Mouse (Mus musculus) central nervous system, embryonic 11.5 days (tissue): ENCODE results near the gene Znhit2. TPM values are rescaled to one million over a fixed set of nuclear protein-coding genes. Genes with fewer than 3 reads are reported as not detected.

Source experiments
- polyA plus RNA-seq: library from polyadenylated mRNA; depleted of rRNA; stranded (reverse); fragments of >200 nt; gene quantifications from 2 replicates; pipeline ENCODE4 v1.2.3, GENCODE M21; 2012; rRNA removed

The Znhit2 gene
- 27.7 and 31.3 TPM in 2 replicates for polyA plus RNA-seq

GRCm38 (mm10) chr19:6061021-6061533, at the start of gene Znhit2:
Gene Znhit2 (plus strand): TSS chr19:6061192.

GRCm38 (mm10) chr19:6015511-6016315, 45.3 kb upstream of the Znhit2 start, which contains the start of gene Capn1:
Gene Capn1 (minus strand): TSS chr19:6015897.

GRCm38 (mm10) chr19:6046294-6047153, 14.5 kb upstream of the Znhit2 start, which contains the start of gene Syvn1:
Gene Syvn1 (plus strand): TSS chr19:6046576.

DNA sequence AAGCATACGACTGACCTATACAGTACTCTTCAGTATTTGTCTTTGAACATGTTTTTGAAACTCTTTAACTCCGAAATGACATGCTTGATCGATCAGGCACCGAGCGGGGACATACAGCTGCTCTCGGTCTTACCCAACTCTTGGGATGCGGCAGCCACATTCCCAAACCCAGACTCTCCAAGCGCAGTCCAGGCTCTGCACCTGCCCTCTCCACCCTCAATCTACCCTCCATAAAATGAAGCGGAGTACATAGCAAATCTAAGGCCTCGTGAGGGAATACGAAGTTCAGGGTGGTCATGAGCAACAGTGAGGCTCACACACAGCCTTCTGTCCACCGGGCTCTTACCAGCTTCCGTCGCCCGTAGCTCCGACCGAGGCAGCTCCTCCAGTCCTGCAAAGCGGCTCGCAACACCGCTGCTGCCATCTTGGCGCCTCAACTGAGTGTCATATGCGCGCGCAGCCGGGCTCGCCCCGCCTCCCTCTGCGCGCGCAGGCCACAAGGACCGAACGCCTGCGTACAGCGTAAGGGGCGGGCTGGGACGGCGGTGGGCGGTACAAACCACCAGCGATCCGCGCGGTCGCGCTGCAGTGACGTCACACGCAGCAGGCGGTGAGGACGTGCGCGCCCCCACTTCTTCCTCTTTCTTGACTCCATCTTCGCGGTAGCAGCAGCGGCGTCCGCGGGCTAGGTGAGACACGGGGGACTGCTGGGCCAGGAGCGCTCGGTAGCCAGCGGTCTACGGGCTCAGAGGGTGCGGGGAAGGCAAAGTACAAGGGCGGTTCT, 3.5 kb upstream of the Znhit2 start, which contains the start of the genes Mrpl49 and Fau:
Gene Mrpl49 (minus strand): TSS at position 473 of the 784 bp plus-strand sequence.
Gene Fau (plus strand): TSS at position 532 of the 784 bp plus-strand sequence.

GRCm38 (mm10) chr19:6067724-6068415, 6.9 kb downstream of the Znhit2 start, which contains the start of gene Tm7sf2:
Gene Tm7sf2 (minus strand): TSS chr19:6068373.

GRCm38 (mm10) chr19:6076564-6077393, 15.8 kb downstream of the Znhit2 start, which contains the start of gene Vps51:
Gene Vps51 (minus strand): TSS chr19:6077231.

DNA sequence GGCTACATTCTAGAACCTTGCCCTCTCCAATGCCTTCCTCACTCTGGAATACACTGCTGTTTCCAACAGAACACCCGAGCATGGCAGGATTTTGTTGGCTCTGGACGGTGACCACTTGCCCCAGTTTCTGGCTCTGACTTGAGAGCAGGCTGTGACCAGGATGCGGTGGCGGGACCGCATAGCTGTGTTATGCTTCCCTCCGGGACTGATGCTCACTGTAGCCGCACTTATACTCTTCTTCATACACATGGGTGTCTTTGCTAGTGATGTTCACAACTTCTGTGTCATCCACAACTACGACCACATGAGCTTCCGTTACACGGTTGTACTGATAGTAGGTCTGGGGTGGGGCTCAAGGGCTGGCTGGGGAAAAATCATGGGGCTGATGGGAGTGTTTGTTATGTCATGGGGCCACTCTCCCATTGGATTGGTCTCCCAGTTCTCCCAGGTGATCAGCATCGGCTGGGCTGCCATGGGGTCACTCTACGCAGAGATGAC, 19.0 kb downstream of the Znhit2 start, which contains the start of gene Tmem262:
Gene Tmem262 (plus strand): TSS at position 51 of the 498 bp plus-strand sequence.

DNA sequence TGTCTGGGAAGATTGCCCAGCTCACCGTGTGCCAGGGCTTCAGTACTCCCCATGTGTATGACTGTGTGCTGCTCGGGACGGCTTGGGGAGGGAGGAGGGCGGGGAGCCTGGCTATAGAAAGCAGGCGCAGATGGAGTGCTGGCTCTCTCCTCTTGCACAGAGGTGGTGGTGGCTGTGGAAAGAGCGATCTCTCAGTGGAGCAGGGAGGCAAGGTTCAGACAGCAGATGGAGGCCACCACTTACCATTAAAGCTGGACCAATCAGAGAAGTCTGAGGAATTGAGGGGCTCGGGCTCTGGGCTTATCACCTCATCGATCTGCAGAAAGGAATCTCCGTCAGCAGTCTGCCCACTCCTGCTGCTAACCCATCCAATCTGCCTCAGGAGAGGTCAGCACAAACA, 21.2 kb downstream of the Znhit2 start, which contains the start of gene Gm28374:
Gene Gm28374 (minus strand): TSS at position 101 of the 400 bp plus-strand sequence.

DNA sequence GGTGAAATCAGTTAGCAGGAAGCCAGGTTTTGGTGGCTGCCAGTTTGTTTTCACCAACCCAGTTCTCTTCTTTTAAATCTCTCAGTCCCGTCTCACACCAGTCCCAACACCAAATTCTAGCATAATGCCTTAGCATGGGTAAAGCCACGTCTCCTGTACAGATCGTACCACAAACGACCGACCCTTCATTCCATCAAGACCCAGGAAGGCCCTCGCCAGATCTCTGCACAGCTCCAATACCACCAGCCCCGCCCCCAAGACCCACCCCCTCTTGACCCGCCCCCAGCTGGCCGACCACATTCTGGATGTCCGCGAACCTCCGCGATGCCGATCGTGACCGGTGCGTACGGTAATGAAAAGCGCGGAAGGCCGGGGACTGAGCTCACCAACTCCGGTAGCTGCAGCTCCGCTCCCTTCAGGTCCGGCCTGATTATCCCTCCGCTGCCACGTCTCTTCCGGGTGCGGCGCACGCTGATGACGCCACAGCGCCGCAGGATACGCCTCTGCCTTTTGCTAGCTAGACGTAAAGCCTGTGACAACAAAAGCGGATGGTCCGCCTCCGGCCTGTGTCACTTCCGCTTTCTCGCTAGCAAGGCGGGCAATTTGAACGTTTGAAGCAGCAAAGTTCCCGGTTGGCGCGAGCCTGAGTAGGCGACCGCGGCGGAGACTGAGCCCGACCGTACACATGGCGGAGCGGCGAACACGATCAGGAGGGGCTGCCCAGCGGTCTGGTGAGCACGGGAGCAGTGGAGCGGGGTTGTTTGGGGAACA, 23.7 kb downstream of the Znhit2 start, which contains the start of the genes Zfpl1 and Cdca5:
Gene Zfpl1 (minus strand): TSS at position 479 of the 771 bp plus-strand sequence.
Gene Cdca5 (plus strand): TSS at position 506 of the 771 bp plus-strand sequence.

GRCm38 (mm10) chr19:6094119-6094518, 33.1 kb downstream of the Znhit2 start, which contains the start of gene AC131692.1:
Gene AC131692.1 (plus strand): TSS chr19:6094419.

GRCm38 (mm10) chr19:6105586-6105985, 44.6 kb downstream of the Znhit2 start, which contains the start of gene Naaladl1:
Gene Naaladl1 (plus strand): TSS chr19:6105782.

Other genes starting within 250 kb of the Znhit2 start
- gene Frmd8, start 185.9 kb upstream of the Znhit2 start, polyA plus RNA-seq, result 22.2 and 23.3 TPM in 2 replicates
- gene Slc25a45, start 183.4 kb upstream of the Znhit2 start, polyA plus RNA-seq, result 2.3 and 3.2 TPM in 2 replicates
- 9.3 and 9.8 TPM in 2 replicates for gene Tigd3, start 167.0 kb upstream of the Znhit2 start, polyA plus RNA-seq
- 187 and 201 TPM in 2 replicates for gene Dpf2, start 148.2 kb upstream of the Znhit2 start, polyA plus RNA-seq
- 2.4 and 2.9 TPM in 2 replicates for gene Cdc42ep2, start 136.4 kb upstream of the Znhit2 start, polyA plus RNA-seq
- gene Pola2, start 97.0 kb upstream of the Znhit2 start, polyA plus RNA-seq, result 74.4 and 80.7 TPM in 2 replicates
- gene Slc22a20, start 75.0 kb upstream of the Znhit2 start, polyA plus RNA-seq, result not detected in 2 replicates
- gene Capn1, start 45.3 kb upstream of the Znhit2 start, polyA plus RNA-seq, result 5.6 and 7.9 TPM in 2 replicates
- gene Syvn1, start 14.6 kb upstream of the Znhit2 start, polyA plus RNA-seq, result 29.2 and 32.8 TPM in 2 replicates
- gene Mrpl49, start 3.4 kb upstream of the Znhit2 start, polyA plus RNA-seq, result 53.7 and 58.8 TPM in 2 replicates
- gene Fau, start 3.3 kb upstream of the Znhit2 start, polyA plus RNA-seq, result 1,645 and 2,151 TPM in 2 replicates
- 42.8 and 53.5 TPM in 2 replicates for gene Tm7sf2, start 7.2 kb downstream of the Znhit2 start, polyA plus RNA-seq
- 74.8 and 88.1 TPM in 2 replicates for gene Vps51, start 16.0 kb downstream of the Znhit2 start, polyA plus RNA-seq
- 0.16 and 0.39 TPM in 2 replicates for gene Tmem262, start 18.8 kb downstream of the Znhit2 start, polyA plus RNA-seq
- gene Gm28374, start 21.1 kb downstream of the Znhit2 start, polyA plus RNA-seq, result 0.67 and 1.7 TPM in 2 replicates
- gene Zfpl1, start 23.8 kb downstream of the Znhit2 start, polyA plus RNA-seq, result 47.5 and 73.8 TPM in 2 replicates
- gene Cdca5, start 23.8 kb downstream of the Znhit2 start, polyA plus RNA-seq, result 35.9 and 39.7 TPM in 2 replicates
- 1.3 and 1.6 TPM in 2 replicates for gene AC131692.1, start 33.2 kb downstream of the Znhit2 start, polyA plus RNA-seq
- gene Naaladl1, start 44.6 kb downstream of the Znhit2 start, polyA plus RNA-seq, result 2.8 and 3.9 TPM in 2 replicates
- gene Sac3d1, start 57.5 kb downstream of the Znhit2 start, polyA plus RNA-seq, result 41.9 and 69.7 TPM in 2 replicates
- gene Snx15, start 67.1 kb downstream of the Znhit2 start, polyA plus RNA-seq, result 27.4 and 36.9 TPM in 2 replicates
- not detected in 2 replicates for gene Batf2, start 79.8 kb downstream of the Znhit2 start, polyA plus RNA-seq
- 55.9 and 75.4 TPM in 2 replicates for gene Arl2, start 80.4 kb downstream of the Znhit2 start, polyA plus RNA-seq
- not detected in 2 replicates for gene Majin, start 123.2 kb downstream of the Znhit2 start, polyA plus RNA-seq
- 0.16 and 1.1 TPM in 2 replicates for gene Gpha2, start 165.2 kb downstream of the Znhit2 start, polyA plus RNA-seq
- gene Ppp2r5b, start 174.7 kb downstream of the Znhit2 start, polyA plus RNA-seq, result 35.9 and 56.4 TPM in 2 replicates
- 11.8 and 15.7 TPM in 2 replicates for gene Atg2a, start 180.5 kb downstream of the Znhit2 start, polyA plus RNA-seq
- 143 and 275 TPM in 2 replicates for gene Ehd1, start 215.5 kb downstream of the Znhit2 start, polyA plus RNA-seq
- 6.8 and 8.0 TPM in 2 replicates for gene Cdc42bpg, start 245.3 kb downstream of the Znhit2 start, polyA plus RNA-seq